Mouse (Mus musculus) hindbrain, postnatal 0 days (tissue): ENCODE measurements around the gene Ptprg. TPM values are rescaled to one million over a fixed set of nuclear protein-coding genes. Genes with fewer than 3 reads are reported as not detected.

Experiments used
- ATAC-seq: fragments of 200-750 bp; cut with Nextera tagmentation; 2 replicates; pipeline ENCODE4 v1.8.0; 2017; ENCODE audit warnings: mild to moderate bottlenecking, moderate TSS enrichment, moderate library complexity
- DNase-seq: peaks from one replicate; pipeline ENCODE4 v3.0.0-alpha.2; 2015; ENCODE audit warnings: low spot score
- H3K27ac ChIP-seq: fragments of 300-500 bp; sonication (generic); 2 replicates; pipeline ENCODE4 v1.5.1; 2014; ENCODE audit warnings: mild to moderate bottlenecking
- H3K27me3 ChIP-seq: fragments of 300-500 bp; sonication (generic); 2 replicates; pipeline ENCODE4 v1.6.1; 2014; ENCODE audit warnings: low read length, mixed read lengths; ENCODE audit not compliant: insufficient read depth
- H3K36me3 ChIP-seq: fragments of 300-500 bp; sonication (generic); 2 replicates; pipeline ENCODE4 v1.6.1; 2014; ENCODE audit warnings: low read length, mixed read lengths; ENCODE audit not compliant: insufficient read depth
- H3K4me1 ChIP-seq: fragments of 300-500 bp; sonication (generic); 2 replicates; pipeline ENCODE4 v1.6.1; 2014; ENCODE audit warnings: antibody characterized with exemption, low read length, mixed read lengths; ENCODE audit not compliant: insufficient read depth
- H3K4me2 ChIP-seq: fragments of 300-500 bp; sonication (generic); 2 replicates; pipeline ENCODE4 v1.6.1; 2014; ENCODE audit warnings: low read depth, mild to moderate bottlenecking, low read length, moderate library complexity, mixed read lengths
- H3K4me3 ChIP-seq: fragments of 300-500 bp; sonication (generic); 2 replicates; pipeline ENCODE4 v1.5.1; 2014; ENCODE audit warnings: low read length
- H3K9ac ChIP-seq: fragments of 300-500 bp; sonication (generic); replicated peaks from 2 replicates; pipeline ENCODE4 v1.6.1; 2014; ENCODE audit warnings: mild to moderate bottlenecking, low read length, moderate library complexity, mixed read lengths
- H3K9me3 ChIP-seq: fragments of 300-500 bp; sonication (generic); 2 replicates; pipeline ENCODE4 v1.6.1; 2016; ENCODE audit warnings: low read length, mixed read lengths
- CTCF ChIP-seq: IDR thresholded peaks from 2 replicates; pipeline ENCODE4 v1.5.1; 2016; ENCODE audit warnings: antibody characterized with exemption, control low read depth, low read depth
- WGBS: fragments of 180-500 bp; shearing (Covaris S2); extraction: QIAGEN DNeasy Blood & Tissue Kit; methylation state at CpG from one replicate; pipeline ENCODE4 v1.1.7; 2014; 5-methylcytosine and 5-hydroxymethylcytosine counted together
- polyA plus RNA-seq: library from polyadenylated mRNA; unstranded; fragments of >200 nt; fragmentation: Nextera tagmentation; extraction: Ambion mirVana; gene quantifications from 2 replicates; pipeline ENCODE4 v1.2.1, GENCODE M21; 2015
- total RNA-seq: library from RNA; depleted of rRNA; stranded (reverse); fragments of >200 nt; gene quantifications from 2 replicates; pipeline ENCODE4 v1.2.3, GENCODE M21; 2014

Ptprg gene
- total and polyA plus RNA-seq, 2 experiments from 2014 or later: 33.0 to 101 TPM

GRCm38 (mm10) chr14:12099390-12100333, 546.3 kb downstream of the Ptprg start:
- ATAC-seq (no peak), DNase-seq (no peak)
- Histone ChIP-seq H3K4me2 (no peak overlapping the region), H3K4me3 (no peak overlapping the region), H3K9ac (no peak overlapping the region), H3K9me3 (no peaks in the 10 kb centered on the region), H3K4me1 (no peaks in the 10 kb centered on the region), H3K27ac (no peak overlapping the region), H3K36me3 (no peaks in the 10 kb centered on the region), H3K27me3 (no peaks in the 10 kb centered on the region)
- no peak for TF ChIP-seq CTCF
- WGBS: 76% methylated on average over 12 of the region's 12 CpGs

GRCm38 (mm10) chr14:12102389-12103325, 549.3 kb downstream of the Ptprg start:
- no peaks in the 10 kb centered on the region for H3K4me1 ChIP-seq
- ATAC-seq (no peak), DNase-seq (no peak)
- 71% methylated on average over 11 of the region's 11 CpGs for WGBS
- H3K36me3 ChIP-seq: no peaks in the 10 kb centered on the region
- TF ChIP-seq CTCF: no peak
- no peaks in the 10 kb centered on the region for H3K27me3 ChIP-seq
- H3K4me3 ChIP-seq: no peak overlapping the region
- no peak overlapping the region for H3K4me2 ChIP-seq
- H3K27ac ChIP-seq: no peak overlapping the region
- H3K9ac ChIP-seq: no peak overlapping the region
- H3K9me3 ChIP-seq: no peaks in the 10 kb centered on the region

GRCm38 (mm10) chr14:12104297-12105155, 551.2 kb downstream of the Ptprg start:
- DNase-seq (no peak), ATAC-seq (no peak)
- no peak for TF ChIP-seq CTCF
- H3K9me3 ChIP-seq: no peaks in the 10 kb centered on the region
- no peaks in the 10 kb centered on the region for H3K27me3 ChIP-seq
- no peaks in the 10 kb centered on the region for H3K4me1 ChIP-seq
- H3K27ac ChIP-seq: no peak overlapping the region
- 82% methylated on average over 12 of the region's 12 CpGs for WGBS
- no peaks in the 10 kb centered on the region for H3K36me3 ChIP-seq
- H3K4me3 ChIP-seq: no peak overlapping the region
- no peak overlapping the region for H3K9ac ChIP-seq
- no peak overlapping the region for H3K4me2 ChIP-seq

- 60% methylated on average over 2 of the region's 2 CpGs for WGBS
Observed at GRCm38 (mm10) chr14:12105156-12105430, 551.8 kb downstream of the Ptprg start.

GRCm38 (mm10) chr14:12105593-12105992, 552.3 kb downstream of the Ptprg start:
- no peak overlapping the region for H3K4me3 ChIP-seq
- H3K27me3 ChIP-seq: no peaks in the 10 kb centered on the region
- no peak overlapping the region for H3K9ac ChIP-seq
- no peak overlapping the region for H3K4me2 ChIP-seq
- H3K4me1 ChIP-seq: no peaks in the 10 kb centered on the region
- DNase-seq: no peak
- H3K27ac ChIP-seq: no peak overlapping the region
- no peaks in the 10 kb centered on the region for H3K36me3 ChIP-seq
- no peak for TF ChIP-seq CTCF
- no peak for ATAC-seq
- 87% methylated on average over 3 of the region's 3 CpGs for WGBS
- H3K9me3 ChIP-seq: no peaks in the 10 kb centered on the region

More at GRCm38 (mm10) chr14:12105156-12105430, 551.8 kb downstream of the Ptprg start:
- H3K36me3 ChIP-seq: no peaks in the 10 kb centered on the region
- no peaks in the 10 kb centered on the region for H3K9me3 ChIP-seq
- H3K9ac ChIP-seq: no peak overlapping the region
- DNase-seq: no peak
- H3K4me1 ChIP-seq: no peaks in the 10 kb centered on the region
- TF ChIP-seq CTCF: no peak
- no peaks in the 10 kb centered on the region for H3K27me3 ChIP-seq
- ATAC-seq: no peak
- H3K4me2 ChIP-seq: no peak overlapping the region
- no peak overlapping the region for H3K4me3 ChIP-seq
- no peak overlapping the region for H3K27ac ChIP-seq

- WGBS: 75% methylated on average over 7 of the region's 7 CpGs
- TF ChIP-seq CTCF: no peak
- Histone ChIP-seq H3K27ac (no peak overlapping the region), H3K4me3 (no peak overlapping the region), H3K27me3 (no peaks in the 10 kb centered on the region), H3K4me1 (no peaks in the 10 kb centered on the region), H3K4me2 (no peak overlapping the region), H3K36me3 (no peaks in the 10 kb centered on the region), H3K9me3 (no peaks in the 10 kb centered on the region), H3K9ac (no peak overlapping the region)
- ATAC-seq: no peak
- DNase-seq: no peak
Observed at GRCm38 (mm10) chr14:12107459-12107858, 554.1 kb downstream of the Ptprg start.
